Mouse (Mus musculus) thymus, postnatal 4 days (tissue): ENCODE data around the gene Ddx10.

Experiments
- DNase-seq: peaks from one replicate; pipeline ENCODE4 v3.0.0; 2021

Gene Ddx10

GRCm38 (mm10) chr9:53247953-53248397, at the start of gene Ddx10:
Gene Ddx10, minus strand, starts transcription at chr9:53248053.
- DNase-seq: peak; percentile 97

- no peak for DNase-seq
Measured at GRCm38 (mm10) chr9:53292833-53293232, 45.0 kb upstream of the Ddx10 start.

- no peak for DNase-seq
Measured at GRCm38 (mm10) chr9:53290006-53290405, 42.2 kb upstream of the Ddx10 start.

DNA sequence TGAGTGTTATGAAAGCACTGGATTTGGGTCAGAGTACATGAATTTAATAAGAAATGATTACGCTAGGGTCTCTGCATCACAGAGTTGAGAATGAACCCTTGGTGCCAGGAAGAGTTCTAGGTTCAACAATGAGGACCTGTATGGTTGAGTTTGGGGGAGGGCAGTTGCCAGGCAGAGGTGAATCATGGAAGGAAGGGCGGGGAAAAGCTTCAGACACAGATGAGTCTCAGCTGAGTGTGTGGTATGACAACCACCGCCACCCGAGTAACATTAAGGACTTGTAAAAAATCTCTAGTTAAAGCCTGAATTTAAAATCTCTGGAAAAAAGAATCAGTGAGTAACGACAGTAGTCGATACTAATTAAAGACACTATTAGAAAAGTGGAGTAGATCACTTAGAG, 38.9 kb upstream of the Ddx10 start:
- no peak for DNase-seq

DNA sequence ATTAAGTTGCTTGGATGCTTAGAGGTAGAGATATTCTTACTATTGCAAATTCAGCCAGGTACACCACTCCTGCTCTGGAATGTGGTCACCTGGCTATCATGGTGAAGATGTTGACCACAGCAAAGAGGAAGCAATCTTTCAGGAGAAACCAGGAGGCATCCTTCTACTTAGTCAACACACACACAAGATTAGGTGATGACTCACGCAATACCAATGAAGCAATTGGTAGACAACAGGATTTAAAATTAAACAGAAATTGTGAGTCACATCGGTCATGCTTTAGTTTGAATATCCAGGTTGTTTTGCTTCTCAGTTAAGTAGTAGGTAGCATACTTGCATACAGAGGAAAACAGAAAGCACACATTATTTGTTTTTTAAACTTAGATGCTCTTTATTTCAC, 31.1 kb upstream of the Ddx10 start:
- DNase-seq: no peak

DNA sequence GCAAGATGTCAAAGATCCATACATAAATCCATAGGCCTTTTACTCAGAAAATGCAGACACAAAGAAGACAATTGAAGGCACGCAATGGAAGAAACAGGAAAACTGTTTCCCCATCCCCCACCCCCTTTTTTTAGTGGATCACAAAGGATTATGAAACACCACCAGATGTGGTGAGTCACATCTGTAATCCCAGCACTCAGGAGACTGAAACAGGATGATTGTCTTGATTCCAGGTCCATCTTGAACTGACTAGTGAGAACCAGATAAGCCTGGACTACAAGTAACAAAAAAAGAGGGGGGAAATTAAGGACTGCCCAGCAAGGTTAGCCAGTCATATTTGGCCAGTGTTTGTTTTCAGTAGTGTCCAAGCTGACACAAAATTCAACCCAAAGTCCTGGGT, 28.5 kb upstream of the Ddx10 start:
- DNase-seq: no peak

DNA sequence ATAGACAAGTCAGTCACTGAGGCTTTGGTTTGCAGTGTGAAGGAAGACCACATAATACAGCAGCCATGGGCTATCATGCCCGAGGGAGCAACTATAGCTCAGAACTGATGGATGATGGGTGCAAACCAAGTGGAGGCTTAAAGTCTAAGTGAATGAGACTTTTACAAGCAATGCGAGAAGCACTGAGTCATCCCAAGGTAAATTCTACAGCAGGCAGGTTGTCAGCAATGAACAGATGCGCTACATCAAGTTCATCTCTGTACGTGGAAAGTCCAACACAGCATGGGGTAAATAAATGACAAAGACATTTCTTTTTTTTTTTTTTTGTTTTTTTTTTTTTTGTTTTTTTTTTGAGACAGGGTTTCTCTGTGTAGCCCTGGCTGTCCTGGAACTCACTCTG, 24.9 kb upstream of the Ddx10 start:
- DNase-seq: no peak

GRCm38 (mm10) chr9:53272207-53272606, 24.4 kb upstream of the Ddx10 start:
- DNase-seq: no peak

DNA sequence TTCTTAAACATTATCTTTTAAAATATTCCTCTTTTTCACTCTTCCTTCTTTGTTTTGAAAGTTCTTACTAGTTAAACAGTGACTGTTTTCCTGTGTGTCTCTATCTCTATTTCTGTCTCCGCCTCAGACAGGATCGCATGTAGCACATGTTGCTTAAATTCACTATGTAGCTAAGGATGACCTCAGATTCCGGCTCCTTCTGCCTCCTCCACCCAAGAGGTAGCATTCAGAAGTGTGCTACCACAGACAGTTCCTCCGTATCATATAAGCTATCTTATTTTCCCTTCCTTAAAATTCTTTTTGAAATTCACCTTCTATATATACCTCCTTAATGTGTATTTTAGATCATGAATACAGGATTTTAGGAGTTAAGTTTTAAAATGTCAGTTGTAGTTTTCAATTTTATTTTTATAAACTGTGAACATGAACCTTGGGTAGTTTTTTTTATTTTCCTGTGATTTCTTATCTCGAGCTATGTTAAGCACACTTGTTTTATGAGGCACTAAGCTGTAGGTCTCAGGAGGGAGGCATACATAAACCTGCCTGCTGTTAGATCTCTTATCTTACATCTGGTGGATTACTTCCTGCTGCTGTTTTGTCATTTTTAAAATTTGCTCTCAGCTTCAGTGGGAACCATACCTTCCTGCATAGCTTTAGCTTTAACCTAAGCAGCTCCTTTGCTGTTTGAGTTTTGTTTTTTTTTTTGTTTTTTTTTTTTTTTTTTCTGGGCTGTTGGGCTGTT, 23.6 kb upstream of the Ddx10 start:
- DNase-seq: no peak

- DNase-seq: no peak
Measured at GRCm38 (mm10) chr9:53269466-53269755, 21.6 kb upstream of the Ddx10 start.

GRCm38 (mm10) chr9:53268731-53269465, 21.0 kb upstream of the Ddx10 start:
- peak; percentile 37 for DNase-seq

DNA sequence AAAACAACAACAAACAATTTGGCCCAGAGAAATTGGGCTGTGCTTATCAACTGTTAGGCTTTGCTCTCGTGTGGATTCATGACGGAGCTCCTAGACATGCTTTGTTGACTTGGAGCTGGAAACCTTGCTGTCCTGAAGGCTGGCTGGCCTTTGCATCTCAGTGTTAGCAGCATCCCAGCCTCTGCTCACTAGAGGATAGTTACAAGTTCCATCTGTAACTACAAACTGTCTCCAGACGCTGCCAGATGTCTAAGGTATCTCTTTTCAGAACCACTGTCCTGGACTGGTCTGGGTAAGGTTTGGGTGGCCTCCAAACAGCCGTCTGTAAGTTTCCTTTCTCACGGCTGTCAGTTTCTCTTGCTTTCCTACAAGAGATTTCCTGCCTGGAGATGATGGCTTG, 20.2 kb upstream of the Ddx10 start:
- DNase-seq: no peak

DNA sequence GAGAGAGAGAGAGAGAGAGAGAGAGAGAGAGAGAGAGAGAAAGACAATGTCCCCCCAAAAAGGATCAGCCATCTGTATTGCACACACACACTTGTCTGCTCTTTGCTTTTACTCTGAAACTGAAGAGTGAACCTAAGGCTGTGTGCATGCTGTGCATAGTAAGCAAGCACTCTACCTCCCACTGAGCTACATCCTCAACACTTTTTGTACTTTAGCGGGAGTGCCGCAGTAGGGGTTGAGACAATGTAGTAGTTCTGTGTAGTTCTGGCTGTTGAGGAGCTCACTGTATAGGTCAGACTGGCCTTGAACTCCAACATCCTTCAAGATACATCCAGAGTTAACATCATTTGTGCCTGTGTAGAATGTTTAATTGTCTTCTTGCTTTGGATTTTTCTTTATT, 17.7 kb upstream of the Ddx10 start:
- DNase-seq: no peak

- DNase-seq: no peak
Measured at GRCm38 (mm10) chr9:53264387-53264786, 16.5 kb upstream of the Ddx10 start.

GRCm38 (mm10) chr9:53258199-53258598, 10.3 kb upstream of the Ddx10 start:
- no peak for DNase-seq

- no peak for DNase-seq
Measured at GRCm38 (mm10) chr9:53257772-53258171, 9.9 kb upstream of the Ddx10 start.

DNA sequence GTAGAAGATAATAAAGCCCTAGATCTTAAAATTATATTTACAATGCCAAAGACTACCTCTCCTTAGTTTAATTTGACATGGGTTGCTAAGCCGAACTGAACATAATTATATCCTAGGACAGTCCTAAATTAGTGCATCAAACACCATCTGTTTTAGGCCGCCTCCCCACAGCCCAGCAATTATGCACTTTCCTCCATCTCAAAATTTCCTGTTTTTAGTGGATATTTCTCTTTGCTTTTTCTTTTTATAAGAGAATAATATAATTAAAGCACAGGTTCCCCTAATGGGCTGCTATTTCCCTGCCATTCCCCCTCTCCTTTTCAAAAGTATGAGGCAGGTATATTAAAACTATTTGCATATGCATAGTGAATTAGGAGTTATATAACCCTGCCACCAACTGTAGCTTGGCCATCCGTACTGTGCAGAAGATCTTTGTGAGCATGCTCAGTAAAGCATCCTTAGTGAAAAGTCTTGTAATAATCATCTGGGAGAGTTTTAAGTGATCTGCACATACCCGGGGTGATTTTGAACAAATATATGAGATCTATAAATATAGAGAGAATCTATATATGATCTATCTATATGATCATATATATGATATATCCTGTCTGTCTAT, 8.9 kb upstream of the Ddx10 start:
- DNase-seq: no peak

DNA sequence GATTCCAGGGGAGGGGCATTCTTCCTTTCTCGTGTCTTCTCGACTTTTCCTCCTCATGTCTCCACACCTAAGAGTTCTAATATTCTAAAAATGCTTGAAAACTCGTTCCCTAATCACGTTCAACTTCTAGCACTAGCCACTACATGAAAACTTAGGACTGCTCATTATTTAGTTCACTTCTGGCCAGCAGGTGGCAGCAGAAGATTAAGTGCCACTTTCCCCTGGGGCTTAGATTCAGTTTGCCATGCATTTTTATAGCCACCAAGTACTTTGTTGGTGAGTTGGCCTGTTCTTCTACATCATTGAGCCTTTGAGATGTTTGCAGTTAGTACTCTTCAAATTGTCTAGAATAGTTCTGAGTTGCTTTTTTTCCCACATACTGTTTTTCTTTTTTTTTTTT, 6.5 kb upstream of the Ddx10 start:
- peak; percentile 85 for DNase-seq

DNA sequence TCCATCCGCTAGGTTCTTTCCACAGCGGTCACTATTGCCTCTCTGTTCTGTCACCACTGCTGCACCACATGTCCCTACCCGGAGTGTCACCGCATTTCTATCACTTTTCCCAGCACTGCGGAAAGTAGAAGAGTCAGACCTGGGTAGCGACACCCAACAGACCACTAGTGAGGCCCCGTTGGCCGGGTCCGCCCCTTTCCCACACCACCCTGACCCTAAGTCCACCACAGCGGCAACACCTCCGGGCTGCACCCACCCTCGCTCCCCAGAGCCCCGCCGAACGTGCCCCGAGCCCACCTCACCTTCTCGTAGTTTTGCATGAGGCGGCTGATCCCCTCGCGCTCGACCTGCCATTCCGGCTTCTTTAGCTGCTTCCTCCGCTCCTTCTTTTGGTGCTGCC, 337 bp downstream of the Ddx10 start:
- DNase-seq: no peak

- no peak for DNase-seq
Measured at GRCm38 (mm10) chr9:53218181-53218580, 29.7 kb downstream of the Ddx10 start.

DNA sequence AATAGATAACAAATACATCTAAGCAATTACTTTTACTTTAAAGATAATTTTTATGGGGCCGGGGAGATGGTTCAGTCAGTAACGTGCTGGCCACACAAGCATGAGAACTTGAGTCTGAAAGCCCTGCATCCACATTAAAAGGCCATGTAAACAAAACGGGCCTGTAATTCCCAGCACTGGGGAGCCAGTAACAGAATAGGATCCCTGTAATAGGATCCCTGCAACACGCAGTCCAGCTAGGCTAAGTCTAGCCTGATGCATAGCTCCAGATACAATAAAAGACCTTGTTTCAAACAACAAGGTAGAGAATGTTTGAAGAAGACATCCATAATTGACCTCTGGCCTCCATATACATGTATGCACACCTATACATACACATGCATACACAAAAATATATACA, 39.6 kb downstream of the Ddx10 start:
- no peak for DNase-seq

- no peak for DNase-seq
Measured at GRCm38 (mm10) chr9:53174590-53174989, 73.3 kb downstream of the Ddx10 start.

DNA sequence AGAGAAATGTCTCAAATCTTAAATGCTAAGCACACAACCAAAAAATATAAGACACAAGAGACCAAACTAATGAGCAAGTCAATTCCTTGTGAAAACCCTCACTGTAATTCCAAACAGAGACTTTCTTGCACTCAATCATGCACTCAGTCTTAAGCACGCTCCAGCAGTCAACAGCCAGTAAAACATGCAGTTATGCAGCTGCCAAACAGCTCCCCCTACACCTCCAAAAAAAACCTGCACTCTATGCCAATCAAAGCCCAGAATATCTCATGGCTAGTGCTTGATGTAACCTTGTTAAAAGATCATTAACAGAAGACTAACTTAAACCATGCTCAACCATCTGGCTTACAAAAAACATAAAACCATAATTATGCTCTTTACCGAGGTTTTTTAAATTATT, 74.6 kb downstream of the Ddx10 start:
- peak; percentile 12 for DNase-seq

- peak; percentile 67 for DNase-seq
Measured at GRCm38 (mm10) chr9:53144266-53144665, 103.6 kb downstream of the Ddx10 start.
